In genomic region chr4:129032963-129033951, GRCm38 (mm10) we compare ENCODE assay signal across 8 mouse cellular contexts. TPM values are rescaled to one million over a fixed set of nuclear protein-coding genes. Genes with fewer than 3 reads are reported as not detected.
DNase-seq lines count a peak whose midpoint lies in the region; ATAC-seq and TF ChIP-seq lines count a peak whose summit lies in the region.

No protein-coding gene starts in this region.

- peak; percentile 93 for ATAC-seq in intestine, embryonic 15.5 days
- peak; percentile 70 for ATAC-seq in liver, embryonic 16.5 days (ENCODE audit: low read depth)

- no peaks in the 10 kb centered on the region for H3K36me3 ChIP-seq in intestine, embryonic 15.5 days
- H3K36me3 ChIP-seq in liver, embryonic 16.5 days (ENCODE audit: control insufficient read depth, insufficient read depth), result no peaks in the 10 kb centered on the region

- H3K27ac ChIP-seq in bone marrow macrophage, adult 2 months (ENCODE audit: insufficient read depth, low read depth, low read length), result peak overlapping the region; percentile 97
- peak overlapping the region; percentile 24 for H3K27ac ChIP-seq in intestine, embryonic 15.5 days
- peak overlapping the region; percentile 43 for H3K27ac ChIP-seq in liver, embryonic 16.5 days (ENCODE audit: low read length)

- H3K4me1 ChIP-seq in bone marrow macrophage, adult 2 months (ENCODE audit: control insufficient read depth, insufficient read depth, low read length), result peaks cover 50% of the 10 kb centered on the region
- peaks cover 24% of the 10 kb centered on the region for H3K4me1 ChIP-seq in intestine, embryonic 15.5 days (replicated peaks)
- peaks cover 10% of the 10 kb centered on the region for H3K4me1 ChIP-seq in liver, embryonic 16.5 days (ENCODE audit: control insufficient read depth, low read depth, low read length)

- H3K9ac ChIP-seq in intestine, embryonic 15.5 days, result no peak overlapping the region
- no peak overlapping the region for H3K9ac ChIP-seq in liver, embryonic 16.5 days (ENCODE audit: low read depth, low read length)

- TF ChIP-seq CTCF in bone marrow macrophage, adult 2 months (IDR thresholded peaks at IDR 0.05; ENCODE audit: low read depth, low read length), result no peak

- H3K4me3 ChIP-seq in bone marrow macrophage, adult 2 months (ENCODE audit: insufficient read depth, low read length), result peak overlapping the region; percentile 42
- H3K4me3 ChIP-seq in intestine, embryonic 15.5 days (replicated peaks), result no peak overlapping the region
- no peak overlapping the region for H3K4me3 ChIP-seq in liver, embryonic 16.5 days (ENCODE audit: low read depth, low read length)

- intact Hi-C loops in left cerebral cortex, postnatal 36 days (cut with DNase I), result no loop called here

- peak overlapping the region; percentile 44 for H3K4me2 ChIP-seq in intestine, embryonic 15.5 days (replicated peaks)
- peak overlapping the region; percentile 32 for H3K4me2 ChIP-seq in liver, embryonic 16.5 days (ENCODE audit: low read depth, low read length)

- WGBS in intestine, embryonic 15.5 days, result 12% methylated on average over 17 of the region's 17 CpGs
- WGBS in liver, embryonic 16.5 days (ENCODE audit: insufficient replicate concordance), result 7% methylated on average over 17 of the region's 17 CpGs

- no peak for TF ChIP-seq POLR2A in bone marrow macrophage, adult 2 months (IDR thresholded peaks at IDR 0.05; ENCODE audit: borderline replicate concordance, low read depth, low read length)

- H3K27me3 ChIP-seq in intestine, embryonic 15.5 days (replicated peaks), result no peaks in the 10 kb centered on the region
- no peaks in the 10 kb centered on the region for H3K27me3 ChIP-seq in liver, embryonic 16.5 days (ENCODE audit: control insufficient read depth, insufficient read depth, low read depth, low read length)

- H3K9me3 ChIP-seq in intestine, embryonic 15.5 days, result no peaks in the 10 kb centered on the region
- H3K9me3 ChIP-seq in liver, embryonic 16.5 days (replicated peaks; ENCODE audit: control insufficient read depth, low read length), result no peaks in the 10 kb centered on the region

- peak; percentile 32 to 40 for DNase-seq in left cerebral cortex, postnatal 36 days (ENCODE audit: low spot score in 2 of 2)
- DNase-seq in left cerebral cortex, adult 8-10 months (ENCODE audit: low spot score in 2 of 2), result no peak
- peak; percentile 31 to 56 for DNase-seq in frontal cortex, postnatal 36 days (ENCODE audit: low spot score in 2 of 2)
- peak; percentile 60 for DNase-seq in right cerebral cortex, adult 18-20 months
- peak; percentile 72 to 75 for DNase-seq in urinary bladder, postnatal 4 days (ENCODE audit: low spot score in 2 of 2)

RNA-seq across cellular contexts. Expression of gene Rnf19b, which starts 24.8 kb away (rescaled TPM):
- 10 to 100 TPM; 48.7 to 58.2 TPM for total RNA-seq in left cerebral cortex, postnatal 36 days (2021)
- 10 to 100 TPM; 50.2 to 60.3 (median 52.6) TPM for total RNA-seq in left cerebral cortex, adult 8-10 months (2022)
- polyA plus RNA-seq in bone marrow macrophage, adult 2 months (2012; ENCODE audit: insufficient read depth, insufficient read length, missing spikeins), result 91.7 and 94.9 TPM in 2 replicates
- 6.7 and 7.0 TPM in 2 replicates for polyA plus RNA-seq in intestine, embryonic 15.5 days (2015; fragmentation: Nextera tagmentation; extraction: Ambion mirVana)
- polyA plus RNA-seq in liver, embryonic 16.5 days (2015; fragmentation: Nextera tagmentation; extraction: Ambion mirVana), result 3.9 and 4.4 TPM in 2 replicates

RNA-seq across cellular contexts. Expression of gene Ak2, which starts 41.5 kb away (rescaled TPM):
- 10 to 100 TPM; 22.5 to 24.7 TPM for total RNA-seq in left cerebral cortex, postnatal 36 days (2021)
- 10 to 100 TPM; 23.4 to 28.1 (median 25.2) TPM for total RNA-seq in left cerebral cortex, adult 8-10 months (2022)
- 54.5 and 64.3 TPM in 2 replicates for polyA plus RNA-seq in bone marrow macrophage, adult 2 months (2012; ENCODE audit: insufficient read depth, insufficient read length, missing spikeins)
- 297 and 298 TPM in 2 replicates for polyA plus RNA-seq in intestine, embryonic 15.5 days (2015; fragmentation: Nextera tagmentation; extraction: Ambion mirVana)
- polyA plus RNA-seq in liver, embryonic 16.5 days (2015; fragmentation: Nextera tagmentation; extraction: Ambion mirVana), result 106 and 116 TPM in 2 replicates

Comparison
In these comparisons a context has a peak if more than half of its experiments do, and no peak if none do; other contexts are left out.
1. DNase-seq: peak in left cerebral cortex, postnatal 36 days (2 of 2), frontal cortex, postnatal 36 days (2 of 2), right cerebral cortex, adult 18-20 months (single experiment) and urinary bladder, postnatal 4 days (2 of 2); none in left cerebral cortex, adult 8-10 months (0 of 2).
2. H3K27ac ChIP-seq: peak in every context shown above with its lines; median percentile 97 in bone marrow macrophage, adult 2 months; 43 in liver, embryonic 16.5 days; 24 in intestine, embryonic 15.5 days.
3. RNA of gene Rnf19b, which starts 24.8 kb away (polyA plus RNA-seq): 91.7 to 94.9 TPM in bone marrow macrophage, adult 2 months; 6.7 to 7.0 TPM in intestine, embryonic 15.5 days and 3.9 to 4.4 TPM in liver, embryonic 16.5 days; every median in the first group is over 10 times any median in the second.